Comparison of ENCODE assay signal across 22 mouse cellular contexts in genomic region chr1:179642726-179643125, GRCm38 (mm10).
"Had no signal": no experiment of that assay in that cellular context is flagged by ENCODE, and none has a peak within 500 bp of the region (broad histone marks: within the 10 kb centered on the region; RNA-seq: fewer than 3 reads in every experiment).

No protein-coding gene starts in this region.

- DNase-seq: kidney, adult 18-20 months; kidney, adult 9 months; kidney, postnatal 25 days; layer of hippocampus, postnatal 36 days; lung, adult 18-20 months; lung, postnatal 10 days; lung, postnatal 36 days; right cerebral cortex, adult 18-20 months; right cerebral cortex, postnatal 14 days; right cerebral cortex, postnatal 4 days; thymus, adult 2 months; thymus, postnatal 36 days had no signal

- H3K27ac ChIP-seq: left cerebral cortex, adult 2 months; liver, embryonic 15.5 days; lung, embryonic 15.5 days; midbrain, embryonic 10.5 days; midbrain, embryonic 13.5 days; neural tube, embryonic 13.5 days; stomach, postnatal 0 days had no signal

- ATAC-seq: midbrain, embryonic 13.5 days; midbrain, embryonic 16.5 days had no signal

- H3K27me3 ChIP-seq: lung, embryonic 15.5 days; midbrain, embryonic 13.5 days; neural tube, embryonic 13.5 days had no signal

- H3K4me1 ChIP-seq: lung, embryonic 15.5 days; midbrain, embryonic 13.5 days had no signal

- H3K36me3 ChIP-seq: liver, embryonic 15.5 days; lung, embryonic 15.5 days; midbrain, embryonic 10.5 days; midbrain, embryonic 13.5 days; neural tube, embryonic 13.5 days had no signal

- H3K4me3 ChIP-seq: left cerebral cortex, adult 2 months; liver, embryonic 15.5 days; lung, embryonic 15.5 days; megakaryocyte, embryonic 14.5 days; midbrain, embryonic 10.5 days; midbrain, embryonic 13.5 days; myocyte; neural tube, embryonic 13.5 days had no signal

- H3K9me3 ChIP-seq: liver, embryonic 15.5 days; lung, embryonic 15.5 days; megakaryocyte, embryonic 14.5 days; midbrain, embryonic 10.5 days; midbrain, embryonic 13.5 days; neural tube, embryonic 13.5 days had no signal
